Mouse (Mus musculus): ENCODE data around the gene Trpt1.
"Not testable (repeated sequence)": the region's sequence is repeated elsewhere in the genome, so short reads cannot be mapped to it uniquely, and the experiment has no call there.

DNA sequence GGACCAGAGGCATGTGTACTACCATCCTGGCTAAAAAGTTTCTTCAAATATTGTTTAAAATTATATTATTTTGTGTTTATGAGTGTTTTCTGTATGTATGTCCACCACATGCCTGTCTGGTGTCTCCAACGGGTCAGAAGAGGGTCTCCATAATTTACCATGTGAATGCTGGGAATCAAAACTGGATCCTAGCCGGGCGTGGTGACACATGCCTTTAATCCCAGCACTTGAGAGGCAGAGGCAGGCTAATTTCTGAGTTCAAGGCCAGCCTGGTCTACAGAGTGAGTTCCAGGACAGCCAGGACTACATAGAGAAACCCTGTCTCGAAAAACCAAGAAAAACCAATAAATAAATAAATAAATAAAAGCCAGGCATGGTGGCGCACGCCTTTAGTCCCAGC, 4.8 kb upstream of the Trpt1 start:
- not testable (repeated sequence) for TF ChIP-seq CTCF (conservative IDR thresholded peaks at IDR 0.05; ENCODE audit: low read length); NANOG (IDR thresholded peaks at IDR 0.05; ENCODE audit: borderline replicate concordance, low read length); POU5F1 (IDR thresholded peaks at IDR 0.05; ENCODE audit: borderline replicate concordance, low read length)

Measured in E14TG2a.4 (cell line).